Mouse (Mus musculus): ENCODE measurements around the gene Cntrob. TPM values are rescaled to one million over a fixed set of nuclear protein-coding genes. Genes with fewer than 3 reads are reported as not detected.
"Not testable (repeated sequence)": the region's sequence is repeated elsewhere in the genome, so short reads cannot be mapped to it uniquely, and the experiment has no call there.

The Cntrob gene
- total RNA-seq, 2 experiments from 2014 or later, result 1.2 to 1.7 TPM

DNA sequence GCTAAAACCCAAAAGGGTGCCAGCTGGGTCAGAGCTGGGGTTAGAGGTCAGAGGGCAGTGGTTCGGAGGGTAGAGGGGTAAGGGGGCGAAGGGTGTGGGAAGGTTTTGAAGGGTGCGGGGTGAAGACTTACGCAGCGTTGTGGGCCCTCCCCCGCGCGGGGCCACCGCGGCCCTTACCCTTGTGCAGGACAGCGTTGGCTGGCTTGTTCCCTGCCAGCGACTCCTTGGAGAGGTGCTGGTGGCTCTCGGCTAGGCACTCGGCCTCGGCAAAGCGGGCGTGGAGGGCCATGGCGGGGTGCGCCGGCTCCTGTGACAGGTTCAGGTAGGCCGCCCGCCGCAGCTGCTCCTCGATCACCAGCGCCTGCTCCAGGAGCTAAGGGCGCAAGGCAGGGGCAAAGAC lies 22.9 kb upstream of the Cntrob start:
- no peak for DNase-seq (ENCODE audit: low spot score)

DNA sequence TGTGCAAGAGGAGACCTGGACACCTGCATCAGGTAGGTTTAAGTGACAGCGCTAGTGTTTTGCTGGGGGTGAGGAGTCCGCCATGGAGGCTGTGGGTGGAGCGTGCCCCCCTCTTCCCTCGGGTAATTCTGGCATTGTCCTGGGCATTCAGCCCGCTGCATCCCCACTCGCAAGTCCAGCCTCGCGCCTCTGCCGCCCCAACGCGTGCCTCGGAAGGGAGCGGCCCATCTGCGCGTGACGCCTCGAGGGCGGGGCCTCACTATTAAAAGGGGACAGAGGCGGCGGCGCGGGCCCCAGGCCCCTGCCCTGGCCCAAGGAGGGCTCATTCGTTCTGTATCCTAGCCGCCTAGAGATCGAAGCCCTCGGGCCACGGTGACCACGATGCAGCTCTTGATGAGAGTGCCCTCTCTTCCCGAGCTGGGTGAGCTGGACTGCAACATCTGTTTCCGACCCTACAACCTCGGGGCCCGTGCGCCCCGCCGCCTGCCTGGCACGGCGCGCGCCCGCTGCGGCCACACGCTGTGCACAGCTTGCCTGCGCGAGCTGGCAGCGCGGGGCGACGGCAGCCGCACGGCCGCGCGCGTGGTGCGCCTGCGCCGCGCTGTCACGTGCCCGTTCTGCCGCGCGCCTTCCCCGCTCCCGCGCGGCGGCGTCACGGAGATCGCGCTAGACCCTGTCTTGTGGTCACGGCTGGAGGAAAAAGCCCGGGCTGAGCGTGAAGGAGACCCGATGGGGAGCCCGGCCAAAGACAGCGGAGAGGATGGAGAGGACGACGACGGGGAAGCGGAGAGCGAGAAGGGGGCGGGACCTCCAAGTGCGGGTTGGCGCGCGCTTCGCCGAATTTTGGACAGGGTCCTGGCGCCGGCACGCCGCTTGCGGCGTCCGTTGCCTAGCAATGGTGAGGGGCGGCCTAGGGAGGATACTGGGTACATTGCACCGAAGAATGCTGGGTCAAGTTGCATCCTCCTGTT lies 16.9 kb upstream of the Cntrob start, which contains the start of gene Rnf227:
Rnf227 (plus strand) TSS at position 301 of the 971 bp plus-strand sequence.
- DNase-seq (ENCODE audit: low spot score), result peak; percentile 44

DNA sequence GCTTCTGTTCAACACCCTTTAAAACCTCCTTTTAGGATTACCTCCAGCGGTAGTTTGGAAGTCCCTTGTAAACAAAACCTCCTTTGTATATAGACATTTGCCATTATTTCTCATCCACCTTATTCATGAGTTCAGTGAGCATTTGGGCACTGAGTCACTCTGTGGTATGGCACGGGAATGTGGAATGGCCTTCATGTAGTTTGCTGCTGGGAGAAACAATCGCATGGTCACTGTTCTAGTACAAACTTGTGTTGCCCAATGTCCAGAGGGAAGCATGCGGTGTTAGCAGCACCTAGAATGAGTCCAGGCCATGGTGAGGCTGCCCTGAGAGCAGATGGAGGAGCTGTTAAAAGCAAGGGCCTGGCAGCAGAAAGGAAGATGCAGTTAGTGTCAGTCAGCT lies 11.2 kb upstream of the Cntrob start:
- no peak for DNase-seq (ENCODE audit: low spot score)

DNA sequence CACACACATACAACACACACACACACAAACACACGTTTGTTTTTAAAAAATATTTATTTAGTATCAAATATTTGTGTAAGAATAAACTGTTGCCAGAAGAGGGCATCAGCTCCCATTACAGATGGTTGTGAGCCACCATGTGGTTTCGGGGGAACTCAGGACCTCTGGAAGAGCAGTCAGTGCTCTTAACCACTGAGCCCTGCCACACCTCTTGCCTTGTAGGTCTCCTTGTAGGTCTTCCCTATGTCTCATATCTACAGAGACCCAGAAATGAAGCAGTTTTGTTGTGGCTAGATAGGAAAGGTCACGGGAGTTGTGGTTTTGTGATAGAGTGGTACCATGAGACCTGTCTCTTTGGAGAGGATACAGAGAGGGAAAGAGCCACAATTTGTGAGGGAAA lies 10.3 kb upstream of the Cntrob start:
- DNase-seq (ENCODE audit: low spot score), result no peak

DNA sequence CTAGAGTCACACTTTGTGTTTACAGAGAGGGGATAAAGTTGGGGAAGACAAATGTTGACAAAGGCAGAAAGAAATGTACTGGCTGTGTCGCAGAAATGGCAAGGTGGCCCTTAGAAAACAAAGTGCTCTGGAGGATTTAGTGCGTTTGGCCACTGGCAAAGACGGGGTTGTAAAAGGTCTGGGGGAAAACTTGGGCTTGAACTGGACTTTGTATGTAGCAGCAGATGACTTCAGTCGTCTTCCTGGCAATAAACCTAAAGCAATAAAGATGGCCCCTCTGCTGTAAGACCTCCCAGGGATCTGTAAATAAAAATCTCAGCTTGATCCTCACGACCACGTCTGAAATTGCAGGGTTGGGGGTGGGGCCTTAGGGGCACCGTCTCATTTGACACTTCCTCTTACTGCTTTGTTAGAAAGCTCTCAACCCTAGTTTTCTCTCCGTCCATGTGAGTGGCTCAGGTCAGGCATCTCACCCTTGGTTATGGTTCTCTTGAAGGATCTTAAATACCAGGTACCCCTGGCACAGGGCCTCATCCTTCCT lies 9.2 kb upstream of the Cntrob start:
- no peak for DNase-seq (ENCODE audit: low spot score)

DNA sequence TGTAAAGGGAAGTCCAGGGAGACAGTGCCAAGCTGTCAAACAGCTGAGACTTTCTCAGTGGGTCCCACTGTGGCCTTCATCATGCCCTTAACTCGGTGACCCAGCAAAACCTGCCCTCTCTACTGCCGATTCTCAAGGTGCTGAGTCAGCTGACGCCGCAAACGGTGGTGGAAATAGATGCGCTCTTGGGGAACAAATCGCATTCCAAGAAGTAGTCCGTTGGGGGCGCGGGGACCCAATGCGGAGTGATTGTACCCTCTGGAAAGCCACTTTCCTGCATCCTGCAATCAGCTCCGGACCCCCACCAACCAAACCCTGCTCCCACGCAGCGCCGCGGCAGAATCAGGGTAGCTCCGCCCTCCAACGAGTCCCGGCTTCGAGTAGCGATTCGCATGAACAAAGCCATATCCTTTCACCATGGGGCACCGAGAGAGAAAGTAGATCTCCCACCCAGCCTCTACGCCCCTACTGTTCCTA lies 8.4 kb upstream of the Cntrob start:
- DNase-seq (ENCODE audit: low spot score), result peak; percentile 47

DNA sequence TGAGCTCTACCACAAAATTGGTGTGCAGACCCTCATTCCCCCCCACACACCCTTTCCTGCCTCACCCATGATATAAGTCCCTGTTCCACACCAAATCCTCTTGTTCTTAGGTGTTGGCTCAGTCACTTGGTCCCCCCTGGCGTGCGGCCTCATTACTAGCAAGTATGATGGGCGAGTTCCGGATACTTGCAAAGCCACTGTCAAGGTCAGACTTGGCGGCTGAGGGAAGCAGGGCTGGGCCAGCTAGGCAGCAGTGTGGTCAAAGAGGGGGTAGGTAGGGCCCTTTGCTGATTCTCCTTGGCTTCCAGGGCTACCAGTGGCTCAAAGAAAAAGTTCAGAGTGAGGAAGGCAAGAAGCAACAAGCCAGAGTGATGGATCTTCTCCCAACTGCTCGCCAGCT lies 7.6 kb upstream of the Cntrob start:
- no peak for DNase-seq (ENCODE audit: low spot score)

DNA sequence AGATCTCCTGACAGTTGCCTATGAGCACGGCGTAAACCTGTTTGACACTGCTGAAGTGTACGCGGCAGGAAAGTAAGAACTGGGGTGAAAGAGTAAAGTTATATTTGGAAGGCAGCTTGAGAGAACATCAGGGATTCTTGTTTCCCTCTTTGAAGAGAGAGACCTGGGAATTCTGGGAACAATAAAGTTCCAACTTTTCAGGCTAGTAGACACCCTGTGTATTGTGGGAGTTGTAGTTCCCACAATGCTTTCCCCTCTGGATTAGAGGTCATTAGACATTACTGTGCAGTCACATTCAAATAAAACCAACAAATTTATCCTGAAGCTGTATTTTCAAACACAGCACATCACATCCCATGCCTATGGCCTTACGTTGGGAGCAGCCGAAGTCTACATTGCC lies 4.9 kb upstream of the Cntrob start:
- DNase-seq (ENCODE audit: low spot score), result no peak

DNA sequence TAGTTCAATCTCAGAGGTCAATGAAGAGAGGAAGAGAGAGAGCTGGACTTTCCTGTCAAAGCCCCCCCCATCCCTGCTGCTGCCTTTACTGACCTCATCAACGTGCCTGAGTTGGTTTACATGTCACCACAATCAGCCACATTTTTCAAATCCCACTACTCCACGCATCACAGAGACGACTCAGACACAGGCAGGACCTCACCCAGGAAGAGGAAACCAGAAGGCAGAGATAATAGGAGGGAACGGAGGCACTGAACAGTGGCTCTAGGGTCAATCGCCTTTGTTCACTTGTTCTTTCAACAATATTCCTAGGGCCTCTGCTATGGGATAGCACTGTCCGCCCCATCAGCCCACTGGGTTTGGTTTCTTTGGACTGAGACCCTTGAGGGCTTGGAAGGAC lies 4.1 kb upstream of the Cntrob start:
- DNase-seq (ENCODE audit: low spot score), result no peak

DNA sequence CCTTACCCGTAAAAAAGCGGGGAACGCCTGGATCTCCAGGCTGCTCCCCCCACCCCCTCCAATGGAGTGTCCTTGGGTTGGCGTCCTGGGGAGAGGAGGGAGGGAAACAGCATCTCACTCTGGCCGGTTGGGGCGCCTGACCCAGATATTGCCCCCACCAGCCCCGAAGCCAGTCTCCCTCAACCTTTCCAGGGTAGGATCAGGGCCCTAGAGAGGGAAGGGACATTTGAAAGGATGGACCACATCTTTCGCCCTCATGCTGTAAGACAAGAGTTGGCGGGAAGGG lies 3.5 kb upstream of the Cntrob start:
- no peak for DNase-seq (ENCODE audit: low spot score)

DNA sequence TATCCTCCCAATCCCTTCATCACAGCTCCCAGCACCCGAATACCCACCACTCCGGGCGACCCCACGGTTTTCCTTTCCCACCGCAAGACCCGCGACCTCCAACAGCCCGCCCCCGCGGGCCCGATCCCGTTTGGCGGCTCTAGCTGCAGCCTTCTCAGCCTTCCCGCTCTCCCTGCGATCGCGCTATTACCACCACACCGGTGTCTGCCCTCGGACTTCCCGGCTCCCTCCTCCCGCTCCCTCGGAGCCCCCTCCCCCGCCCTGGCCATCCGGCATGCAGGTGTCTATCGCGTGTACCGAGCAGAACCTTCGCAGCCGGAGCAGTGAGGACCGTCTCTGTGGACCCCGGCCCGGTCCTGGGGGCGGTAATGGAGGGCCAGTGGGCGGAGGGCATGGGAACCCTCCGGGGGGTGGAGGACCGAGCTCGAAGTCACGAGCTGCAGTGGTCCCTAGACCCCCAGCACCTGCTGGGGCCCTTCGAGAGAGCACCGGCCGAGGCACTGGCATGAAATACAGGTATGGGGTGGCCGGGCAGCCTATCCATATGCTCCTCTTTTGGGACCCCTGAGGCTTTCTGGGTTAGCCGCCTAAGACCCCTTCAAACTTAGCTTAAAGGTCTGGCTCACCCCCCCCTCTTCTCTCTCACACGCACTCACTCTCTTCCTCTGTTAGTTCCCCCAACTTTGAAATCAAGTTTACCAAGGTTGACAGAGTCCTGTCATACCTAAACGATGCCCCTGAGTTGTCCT lies 3.0 kb upstream of the Cntrob start:
- no peak for DNase-seq (ENCODE audit: low spot score)

DNA sequence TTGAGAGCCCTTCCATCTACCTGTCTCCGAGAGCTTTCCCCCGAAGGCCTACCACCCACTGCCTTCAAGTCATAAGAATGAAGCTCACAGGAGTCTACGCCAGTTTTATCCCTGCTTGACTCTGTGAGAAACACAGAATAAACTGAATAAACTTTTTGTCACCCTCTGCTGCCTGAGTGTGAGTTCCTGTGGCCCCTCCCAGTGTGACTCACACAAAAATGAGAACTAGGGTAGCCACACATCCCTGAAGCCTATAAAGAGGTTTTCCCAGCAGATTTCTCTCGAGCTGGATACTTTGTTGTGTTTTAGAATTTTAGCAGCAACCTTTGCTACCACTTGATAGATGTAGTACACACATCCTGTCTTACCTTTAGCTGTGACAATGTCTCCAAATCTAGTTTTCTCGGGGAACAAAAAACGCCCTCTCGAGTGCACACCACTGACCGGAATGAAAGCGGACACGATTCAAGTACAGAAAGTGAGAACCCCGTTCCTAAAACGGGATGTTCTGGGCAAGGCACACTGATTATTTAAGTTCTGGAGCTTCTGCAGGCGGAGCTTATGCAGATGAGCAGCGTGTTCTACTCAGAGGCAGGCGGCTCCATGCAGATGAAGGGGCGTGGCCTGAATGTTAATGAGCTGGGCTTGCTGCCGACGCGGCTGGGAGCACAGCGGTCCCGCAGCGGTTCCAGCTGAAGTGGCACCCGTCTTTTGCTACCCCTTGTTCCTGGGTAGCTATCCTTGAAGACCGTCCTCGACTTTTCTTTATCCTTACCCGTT lies 2.2 kb upstream of the Cntrob start, which contains the start of gene Kcnab3:
Kcnab3 (plus strand) TSS at position 631 of the 780 bp plus-strand sequence.
- DNase-seq (ENCODE audit: low spot score), result peak; percentile 89

DNA sequence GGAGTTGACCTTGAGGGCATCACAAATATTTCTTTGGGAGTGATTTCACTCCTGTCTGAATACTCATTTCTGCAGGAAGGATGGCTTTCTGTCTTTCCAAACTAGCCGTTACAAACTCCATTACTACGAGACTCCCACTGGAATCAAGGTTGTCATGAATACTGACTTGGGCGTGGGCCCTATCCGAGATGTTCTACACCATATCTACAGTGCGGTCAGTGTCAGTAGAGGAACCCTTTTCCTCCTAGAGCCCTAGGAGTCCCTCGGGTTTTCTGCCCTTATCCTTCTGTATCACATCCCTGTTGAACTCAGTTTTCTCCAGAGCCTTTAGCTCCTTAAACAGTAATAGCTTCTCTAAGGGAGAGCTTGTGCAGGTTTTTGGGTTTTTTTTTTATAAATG lies 1.2 kb upstream of the Cntrob start:
- no peak for DNase-seq (ENCODE audit: low spot score)

DNA sequence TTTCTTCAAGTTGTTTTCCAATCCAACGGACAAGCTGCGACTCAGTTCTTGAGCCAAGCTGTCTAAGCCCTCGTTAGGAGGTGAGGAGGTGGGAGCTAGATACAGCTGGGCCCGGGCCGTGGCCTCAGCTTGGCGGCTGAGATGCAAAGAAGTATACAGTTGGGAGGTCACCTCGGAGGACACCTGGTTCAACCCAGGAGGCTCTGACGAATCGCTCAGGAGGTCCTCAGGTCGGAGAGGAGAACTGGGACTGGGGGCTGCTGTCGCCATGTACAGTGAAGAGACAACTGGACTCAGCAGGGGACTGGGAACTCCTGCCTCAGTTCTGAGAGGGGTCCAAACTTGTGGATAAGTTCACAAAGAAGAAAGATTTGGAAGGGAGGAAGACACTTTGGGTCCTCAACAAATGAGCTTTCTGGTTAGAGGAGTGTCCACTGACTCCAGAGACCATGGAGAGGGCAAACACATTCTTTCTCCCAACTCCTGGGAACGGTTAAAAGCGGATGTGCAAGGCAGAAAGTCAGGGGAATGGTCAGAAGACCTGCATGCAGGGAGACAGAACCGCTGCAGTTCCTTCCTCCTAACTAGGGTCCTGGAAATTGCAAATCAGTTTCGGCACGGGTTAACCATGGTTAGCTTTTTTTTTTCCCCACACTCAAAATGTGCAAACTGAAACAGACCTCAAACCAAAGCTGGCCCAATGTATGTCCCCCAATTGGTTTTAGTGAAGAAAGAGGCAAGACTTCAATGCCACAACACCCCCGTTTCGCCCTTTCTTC lies 693 bp downstream of the Cntrob start:
- DNase-seq (ENCODE audit: low spot score), result no peak

DNA sequence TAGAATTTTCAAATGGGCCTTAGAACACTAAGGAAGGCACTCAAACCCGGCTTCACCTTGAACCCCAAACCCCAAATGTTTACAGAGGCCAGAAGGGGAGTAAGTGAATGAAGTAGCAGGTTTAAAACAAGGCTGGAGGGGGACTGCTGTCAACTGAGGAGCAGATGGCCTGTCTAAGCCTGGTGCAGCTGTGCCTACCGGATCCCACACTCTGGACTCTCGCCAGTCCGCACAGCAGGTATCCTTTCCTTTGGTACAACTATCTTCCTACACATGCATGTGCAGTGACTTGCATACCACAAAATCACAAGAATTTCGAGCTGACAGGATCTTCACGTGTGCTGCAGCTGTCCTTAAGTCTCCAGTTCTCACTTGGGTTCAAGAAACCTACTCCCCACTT lies 1.6 kb downstream of the Cntrob start:
- DNase-seq (ENCODE audit: low spot score), result no peak

DNA sequence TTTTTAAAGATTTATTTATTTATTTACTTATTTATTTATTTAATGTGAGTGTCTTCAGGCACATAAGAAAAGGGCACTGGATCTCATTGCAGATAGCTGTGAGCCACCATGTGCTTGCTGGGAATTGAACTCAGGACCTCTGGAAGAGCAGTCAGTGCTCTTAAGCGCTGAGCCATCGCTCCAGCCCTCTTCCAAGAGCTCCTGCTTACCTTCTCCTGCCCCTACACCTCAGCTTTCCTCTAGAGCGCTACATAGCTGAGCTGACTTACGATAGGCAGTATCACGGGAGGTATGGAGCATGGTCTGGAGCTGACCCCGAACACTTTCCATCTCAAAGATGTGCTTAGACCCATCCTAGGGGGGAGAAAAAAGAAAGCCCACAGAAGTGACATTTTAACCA lies 2.0 kb downstream of the Cntrob start:
- no peak for DNase-seq (ENCODE audit: low spot score)

DNA sequence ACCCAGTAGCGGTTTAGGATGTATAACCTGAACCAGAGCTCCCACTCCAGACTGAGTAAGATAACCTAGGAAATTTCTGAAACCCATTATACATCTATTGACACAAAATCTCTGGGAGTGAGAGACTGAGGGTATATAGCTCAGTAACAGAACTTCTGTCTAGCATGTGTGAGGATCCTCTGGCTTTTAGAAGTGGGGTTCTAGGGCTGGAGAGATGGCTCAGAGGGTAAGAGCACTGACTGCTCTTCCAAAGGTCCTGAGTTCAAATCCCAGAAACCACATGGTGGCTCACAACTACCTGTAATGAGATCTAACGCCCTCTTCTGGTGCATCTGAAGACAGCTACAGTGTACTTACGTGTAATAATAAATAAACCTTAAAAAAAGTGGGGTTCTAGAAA lies 5.6 kb downstream of the Cntrob start:
- DNase-seq (ENCODE audit: low spot score), result not testable (repeated sequence)

DNA sequence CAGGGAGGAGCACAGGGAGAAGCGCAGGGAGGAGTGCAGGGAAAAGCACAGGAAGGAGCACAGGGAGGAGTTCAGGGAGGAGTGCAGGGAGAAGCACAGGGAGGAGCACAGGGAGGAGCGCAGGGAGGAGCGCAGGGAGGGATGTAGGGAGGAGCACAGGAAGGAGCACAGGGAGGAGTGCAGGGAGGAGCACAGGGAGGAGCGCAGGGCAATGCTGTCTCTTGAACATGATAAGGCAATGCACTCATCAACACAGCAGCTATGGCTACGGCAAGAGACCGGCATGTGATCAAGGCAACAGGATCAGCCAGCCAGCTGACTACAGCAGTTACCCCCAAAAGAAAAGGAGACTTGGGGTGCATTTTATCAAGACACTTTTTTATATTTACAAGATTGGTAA lies 7.2 kb downstream of the Cntrob start:
- no peak for DNase-seq (ENCODE audit: low spot score)

DNA sequence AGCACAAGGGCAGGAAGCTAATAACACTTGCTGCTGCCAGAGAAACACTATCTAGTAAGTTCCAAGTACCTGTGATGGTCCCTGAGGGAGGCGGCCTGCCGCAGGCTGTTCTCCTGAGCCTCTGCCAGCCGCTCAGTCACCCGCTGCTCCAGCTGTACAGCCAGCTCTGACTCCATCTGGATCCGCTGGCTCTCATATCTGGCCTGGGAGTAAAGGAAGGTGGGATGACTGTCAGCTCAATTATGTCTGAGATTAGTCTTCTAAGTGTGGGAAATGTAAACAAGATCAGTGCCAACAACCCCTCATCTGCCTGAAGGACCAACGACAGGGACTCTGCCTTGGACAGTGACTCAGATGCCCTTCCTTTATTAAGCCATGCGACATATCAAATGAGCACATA lies 12.3 kb downstream of the Cntrob start:
- DNase-seq (ENCODE audit: low spot score), result peak; percentile 49

DNA sequence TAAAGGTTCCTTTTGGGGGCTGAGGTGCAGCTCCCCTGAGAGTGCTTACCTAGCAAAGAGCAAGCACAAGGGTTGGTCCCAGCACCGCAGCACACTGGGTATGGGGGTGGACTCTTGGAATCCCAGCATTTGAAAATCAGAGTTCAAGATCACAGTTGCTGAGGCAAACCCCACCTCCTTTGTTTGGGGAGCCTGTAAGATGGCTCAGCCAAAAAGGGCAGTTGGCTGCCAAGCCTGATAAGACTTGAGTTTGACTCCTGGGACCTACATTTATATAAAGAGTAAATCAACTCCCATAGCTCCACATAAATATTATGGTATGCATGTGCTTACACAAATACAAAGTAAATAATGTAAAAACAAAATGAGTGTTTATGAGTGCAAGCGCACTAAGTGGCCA lies 17.5 kb downstream of the Cntrob start:
- DNase-seq (ENCODE audit: low spot score), result no peak

DNA sequence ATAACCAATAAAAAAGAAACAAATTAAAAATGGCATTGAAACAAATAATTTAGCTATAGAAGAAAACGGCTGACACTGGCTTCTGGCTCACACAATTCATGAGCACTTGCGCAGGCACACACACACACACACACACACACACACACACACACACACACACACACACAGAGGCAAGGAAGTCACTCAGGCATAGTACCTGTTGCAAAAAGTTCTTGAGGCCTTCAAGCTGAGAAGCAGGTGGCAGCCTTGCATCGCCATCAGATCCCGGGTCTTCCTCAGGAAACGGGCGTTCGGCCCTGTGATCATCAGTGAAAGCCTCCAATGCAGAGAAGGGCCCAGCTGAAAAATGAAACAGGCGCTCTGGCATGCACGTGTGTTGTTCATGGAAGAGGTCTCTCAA lies 18.3 kb downstream of the Cntrob start:
- DNase-seq (ENCODE audit: low spot score), result no peak
